Mouse (Mus musculus): Measurements from ENCODE around the gene Fli1.

The Fli1 gene

DNA sequence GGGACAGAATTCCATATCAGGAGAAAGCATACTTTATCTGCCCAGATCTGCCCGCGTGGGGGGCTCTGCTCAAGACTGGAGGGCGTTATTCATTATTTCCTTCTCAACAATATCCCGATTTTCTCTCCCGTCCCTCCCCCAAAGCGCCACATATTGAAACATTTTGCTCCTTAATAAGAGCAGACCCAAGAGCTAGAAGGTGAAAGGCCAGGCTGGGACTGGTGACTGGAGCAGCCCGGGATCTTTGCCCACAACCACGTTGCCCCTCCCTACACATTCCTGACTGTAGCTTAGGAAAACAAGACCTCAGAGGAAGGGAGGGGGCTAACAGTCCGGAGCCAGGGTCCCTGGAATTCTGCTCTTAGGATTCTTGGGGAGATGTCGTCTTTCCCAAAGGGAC lies 7.9 kb upstream of the Fli1 start:
- no peak for DNase-seq (ENCODE audit: low read depth in 2 of 2, low spot score in 2 of 2)

DNA sequence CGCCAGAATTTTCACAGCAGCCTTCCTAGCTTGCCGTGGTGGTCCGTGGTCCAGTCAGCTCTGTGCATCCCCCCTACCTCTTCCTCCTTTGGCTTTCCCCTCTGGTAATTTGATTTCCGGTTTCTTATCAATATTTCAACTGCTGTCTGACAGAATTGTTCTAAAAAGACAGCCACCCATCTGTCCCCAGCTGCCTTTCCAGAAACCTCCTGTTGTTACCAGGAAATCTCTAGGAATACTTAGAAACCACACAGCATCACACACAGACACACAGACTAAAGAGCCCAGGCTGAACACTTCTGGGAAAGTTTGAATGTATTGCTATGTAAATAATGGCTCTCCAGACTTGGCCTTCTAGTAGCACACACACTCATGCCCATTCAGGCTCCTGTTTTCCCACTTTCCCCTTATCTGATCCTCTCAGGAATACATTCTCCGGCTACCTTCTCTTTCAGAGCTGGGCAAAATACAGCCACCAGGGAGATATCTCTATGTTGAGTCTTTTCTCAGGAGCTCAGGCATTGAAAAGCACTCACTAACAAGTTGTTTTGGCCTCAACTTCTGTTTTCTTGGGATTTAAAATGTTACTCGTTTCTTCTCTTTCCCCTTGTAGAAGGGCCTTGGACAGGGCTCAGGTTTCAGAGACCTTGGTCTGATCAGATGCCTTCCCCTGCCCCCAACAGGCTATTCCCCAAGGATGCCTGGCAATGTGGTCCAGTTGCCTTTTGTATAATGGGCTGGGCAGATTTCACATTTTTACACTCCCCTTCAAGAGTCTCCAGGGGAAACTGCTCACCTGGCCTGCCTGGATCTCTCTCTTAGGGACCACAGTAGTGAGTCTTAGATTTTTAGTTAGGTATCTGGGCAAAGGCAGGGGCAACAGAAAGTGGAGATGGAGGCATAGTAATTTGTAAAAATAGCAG lies 7.1 kb upstream of the Fli1 start:
- DNase-seq (ENCODE audit: low read depth in 2 of 2, low spot score in 2 of 2), result no peak

GRCm38 (mm10) chr9:32546731-32547130 lies 4.1 kb upstream of the Fli1 start:
- DNase-seq (ENCODE audit: low read depth in 2 of 2, low spot score in 2 of 2), result no peak

GRCm38 (mm10) chr9:32544731-32545661 lies 2.3 kb upstream of the Fli1 start:
- no peak for DNase-seq (ENCODE audit: low read depth in 2 of 2, low spot score in 2 of 2)

DNA sequence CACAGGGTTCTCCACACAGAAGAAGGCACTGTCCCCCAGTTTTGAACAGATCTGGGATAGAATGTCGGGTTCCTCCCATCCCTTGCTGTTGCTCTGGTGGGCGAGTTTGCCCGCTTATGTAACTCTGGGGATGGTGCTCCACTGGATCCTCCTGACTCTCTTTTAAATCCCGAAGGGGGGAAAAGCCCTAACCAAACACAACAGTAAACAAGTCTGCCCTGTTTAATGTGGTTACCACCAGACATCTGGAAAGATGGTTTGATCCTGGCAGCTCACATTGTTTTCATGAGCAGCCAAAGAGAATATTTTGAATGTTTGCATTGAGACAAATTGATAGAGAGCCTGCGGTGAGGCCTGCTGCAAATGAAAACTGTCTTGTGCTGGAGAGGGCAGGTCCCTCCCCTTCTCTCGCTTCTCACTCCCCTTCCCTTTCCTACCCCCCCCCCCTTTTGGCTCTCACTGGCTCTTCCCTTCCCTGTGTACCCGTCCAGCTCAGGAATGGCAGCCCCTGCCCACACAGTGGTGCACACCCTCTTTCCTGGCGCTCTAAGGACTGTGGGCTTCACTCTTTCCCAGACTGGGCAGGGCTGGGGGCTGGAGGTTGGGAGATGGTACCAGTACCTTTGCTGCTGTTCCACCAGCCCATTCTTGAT lies 1.4 kb upstream of the Fli1 start:
- DNase-seq (ENCODE audit: low read depth in 2 of 2, low spot score in 2 of 2), result no peak

DNA sequence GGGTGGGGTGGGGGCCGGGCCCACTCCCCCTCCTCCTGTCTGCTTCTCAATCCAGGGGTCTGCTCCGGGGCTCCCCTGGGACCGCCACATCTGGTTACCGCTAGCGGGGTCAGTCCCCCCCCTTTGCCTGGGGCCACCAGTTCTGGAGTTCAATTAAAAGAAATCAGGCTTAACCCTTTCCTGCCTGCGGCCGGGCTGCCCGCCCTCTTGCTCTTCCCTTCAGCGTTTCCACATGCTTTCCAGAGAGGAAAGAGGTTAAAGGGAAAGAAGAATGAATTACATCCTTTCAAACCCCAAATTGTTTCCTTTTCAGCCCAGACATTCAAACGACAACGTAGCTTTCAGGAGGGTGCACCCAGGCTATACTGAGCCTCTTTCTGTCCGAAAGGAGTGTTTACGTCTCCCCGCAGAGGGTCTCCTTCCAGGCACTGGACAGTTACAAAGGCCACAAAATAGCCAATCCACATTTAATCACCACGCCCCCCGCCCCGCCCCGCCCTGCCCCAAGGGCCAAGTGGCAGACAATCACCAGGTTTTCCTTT lies 450 bp upstream of the Fli1 start:
- no peak for DNase-seq (ENCODE audit: low read depth in 2 of 2, low spot score in 2 of 2)

GRCm38 (mm10) chr9:32541223-32541901 lies 1.3 kb downstream of the Fli1 start:
- peak in 1 of 2 experiments; percentile 69 for DNase-seq (ENCODE audit: low read depth in 2 of 2, low spot score in 2 of 2)

DNA sequence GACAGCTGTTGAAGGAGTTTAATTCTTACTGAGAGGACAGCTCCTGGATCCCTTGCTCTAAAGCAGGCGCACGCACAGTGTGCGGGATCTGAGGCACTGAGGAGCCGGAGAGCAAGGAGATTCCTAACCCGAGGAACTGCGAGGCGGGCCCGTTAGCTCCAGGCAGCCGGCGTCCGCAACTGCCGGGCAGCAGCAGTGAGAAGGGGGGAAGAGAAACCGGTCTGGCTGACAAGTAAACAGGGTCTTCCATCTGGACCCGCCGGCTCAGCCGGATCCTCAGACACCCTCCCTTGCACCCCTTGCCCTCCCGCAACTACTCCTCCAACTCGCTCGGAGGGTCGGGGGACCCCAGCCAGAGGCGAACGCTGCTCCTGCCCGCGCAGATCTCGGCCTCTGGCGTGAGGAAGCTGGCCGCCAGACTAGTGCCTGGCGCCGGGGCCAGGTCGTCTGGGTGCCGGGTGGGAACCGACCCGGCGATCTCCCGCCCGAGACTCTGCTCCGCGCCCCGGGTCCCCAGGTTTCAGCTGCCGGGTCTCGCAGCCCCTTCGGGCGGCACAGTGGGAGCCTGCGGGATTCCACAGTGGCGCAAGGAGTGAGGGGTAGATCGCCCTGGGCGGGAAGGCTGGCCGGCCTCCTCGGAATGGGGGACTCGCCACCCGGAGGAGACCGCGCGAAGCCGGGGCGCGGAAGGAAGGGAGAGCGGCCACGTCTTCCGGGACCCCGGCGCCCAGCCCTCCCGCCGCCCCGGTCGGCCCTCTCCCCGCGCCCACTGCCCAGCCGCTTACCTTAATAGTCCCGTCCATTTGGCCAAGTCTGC lies 2.0 kb downstream of the Fli1 start:
- peak; percentile 34 to 48 for DNase-seq (ENCODE audit: low read depth in 2 of 2, low spot score in 2 of 2)

GRCm38 (mm10) chr9:32540061-32540405 lies 2.6 kb downstream of the Fli1 start:
- peak; percentile 23 to 41 for DNase-seq (ENCODE audit: low read depth in 2 of 2, low spot score in 2 of 2)

GRCm38 (mm10) chr9:32539321-32539761 lies 3.3 kb downstream of the Fli1 start:
- peak; percentile 34 to 46 for DNase-seq (ENCODE audit: low read depth in 2 of 2, low spot score in 2 of 2)

DNA sequence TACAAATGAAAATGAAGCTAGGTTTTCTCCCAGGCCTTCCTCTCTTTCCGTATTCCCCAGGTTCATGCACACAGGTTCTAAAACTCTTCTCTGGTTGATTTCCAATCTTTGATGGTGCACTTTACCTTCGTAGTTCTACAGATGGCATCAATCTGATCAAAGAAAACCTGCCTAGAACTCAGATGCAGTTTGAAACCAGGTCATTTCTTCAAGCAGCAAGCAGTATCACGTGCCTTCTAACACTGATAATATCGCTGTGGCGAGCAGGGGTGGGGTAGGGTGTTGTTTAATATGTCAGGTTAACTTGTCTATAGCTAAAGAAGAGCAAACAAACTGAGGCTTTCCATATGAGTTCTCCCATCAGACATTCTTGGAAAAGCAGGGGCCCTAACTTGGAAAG lies 4.5 kb downstream of the Fli1 start:
- peak in 1 of 2 experiments; percentile 64 for DNase-seq (ENCODE audit: low read depth in 2 of 2, low spot score in 2 of 2)

GRCm38 (mm10) chr9:32537706-32538105 lies 5.0 kb downstream of the Fli1 start:
- DNase-seq (ENCODE audit: low read depth in 2 of 2, low spot score in 2 of 2), result no peak

GRCm38 (mm10) chr9:32535201-32535955 lies 7.3 kb downstream of the Fli1 start:
- DNase-seq (ENCODE audit: low read depth in 2 of 2, low spot score in 2 of 2), result no peak

DNA sequence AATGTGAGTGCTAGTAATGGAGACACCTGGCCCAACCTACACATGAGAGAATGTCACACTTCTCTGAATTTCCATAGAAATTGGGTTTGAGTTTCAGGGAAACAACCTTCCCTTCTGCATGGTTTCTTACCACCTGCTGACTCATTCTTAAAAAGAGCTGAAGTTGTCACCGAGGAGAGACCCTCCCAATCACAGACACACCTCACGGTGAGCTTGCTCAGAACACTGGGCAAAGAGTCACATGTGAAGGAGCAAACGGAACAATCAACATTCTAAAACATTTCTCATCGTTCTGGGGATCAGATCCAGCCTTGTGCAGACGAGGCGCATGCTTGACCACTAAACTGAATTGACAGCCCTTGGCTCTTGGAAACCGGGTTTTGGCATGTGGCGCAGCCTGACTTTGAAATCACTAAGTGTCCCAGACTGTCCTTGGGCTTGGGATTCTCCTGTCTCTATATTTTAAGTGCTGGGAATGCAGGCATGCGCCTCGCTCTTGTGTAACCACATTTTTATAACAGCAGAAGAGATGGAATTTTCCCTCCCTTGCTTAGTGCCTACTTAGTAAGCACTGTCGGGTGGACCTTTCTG lies 8.5 kb downstream of the Fli1 start:
- no peak for DNase-seq (ENCODE audit: low read depth in 2 of 2, low spot score in 2 of 2)

DNA sequence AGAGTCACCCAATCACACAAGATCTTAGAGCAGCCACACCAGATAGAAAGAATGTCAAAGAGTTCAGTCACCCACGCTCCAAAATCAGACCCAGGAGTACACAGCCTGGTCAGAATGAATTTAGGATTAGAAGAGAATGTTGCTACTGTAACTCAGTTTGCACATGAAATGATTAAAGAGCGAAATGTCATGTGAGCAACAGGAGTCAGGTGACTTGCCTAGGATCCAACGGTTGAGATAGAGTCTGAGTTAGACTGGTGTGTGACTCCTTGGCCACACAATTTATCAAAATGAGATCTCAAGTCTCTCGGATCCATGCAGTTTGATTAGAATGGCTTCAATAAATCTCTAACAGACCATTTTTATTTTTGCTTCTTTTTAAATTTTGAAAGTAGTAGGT lies 11.1 kb downstream of the Fli1 start:
- DNase-seq (ENCODE audit: low read depth in 2 of 2, low spot score in 2 of 2), result no peak

DNA sequence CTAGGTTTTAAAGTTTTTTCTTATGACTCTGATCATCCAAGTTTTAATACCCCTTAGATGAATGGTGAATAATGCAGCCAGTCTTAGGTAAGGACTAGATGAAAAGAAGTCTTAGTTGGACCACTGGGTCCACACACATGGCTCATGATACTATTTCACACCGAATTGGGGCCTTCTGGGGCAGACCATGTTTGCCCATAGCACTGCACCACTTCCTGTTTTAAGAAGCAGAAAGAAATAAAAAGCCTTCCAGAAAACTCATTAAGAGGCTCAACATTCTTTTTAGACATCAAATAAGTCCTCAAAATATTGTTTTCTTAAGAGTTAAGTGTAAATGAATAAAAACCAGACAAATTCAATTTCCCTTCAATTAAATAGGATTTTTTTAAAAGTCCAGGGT lies 11.7 kb downstream of the Fli1 start:
- no peak for DNase-seq (ENCODE audit: low read depth in 2 of 2, low spot score in 2 of 2)

- DNase-seq (ENCODE audit: low read depth in 2 of 2, low spot score in 2 of 2), result no peak
Measured at GRCm38 (mm10) chr9:32530188-32530587, 12.5 kb downstream of the Fli1 start.

DNA sequence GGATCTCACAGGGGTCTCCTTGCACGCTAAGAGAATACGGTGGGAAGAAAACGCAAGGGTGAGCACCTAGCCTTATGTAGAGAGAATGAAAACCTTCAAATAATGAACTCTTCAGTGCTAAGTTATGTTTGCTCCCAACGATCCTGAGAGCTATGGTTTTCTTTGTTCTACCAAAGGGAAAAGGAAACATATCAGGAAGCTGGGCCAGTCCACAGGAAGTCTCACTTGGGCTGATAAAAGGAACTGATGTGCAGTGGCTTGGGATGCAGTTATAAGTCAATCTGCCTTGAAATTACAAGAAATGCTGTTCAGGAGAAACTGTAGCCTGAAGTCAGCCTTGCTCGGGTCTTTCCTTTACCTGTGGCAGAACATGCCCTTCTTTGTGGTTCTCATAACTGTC lies 13.1 kb downstream of the Fli1 start:
- no peak for DNase-seq (ENCODE audit: low read depth in 2 of 2, low spot score in 2 of 2)

GRCm38 (mm10) chr9:32527329-32527728 lies 15.3 kb downstream of the Fli1 start:
- DNase-seq (ENCODE audit: low read depth in 2 of 2, low spot score in 2 of 2), result no peak
